Mouse (Mus musculus) spleen, adult 12 weeks (tissue): ENCODE measurements around the gene Hist1h2be.
"Not testable (repeated sequence)": the region's sequence is repeated elsewhere in the genome, so short reads cannot be mapped to it uniquely, and the experiment has no call there.

Experiments used
- DNase-seq: peaks from one replicate; pipeline ENCODE4 v3.0.0; 2022; ENCODE audit warnings: low spot score

Gene Hist1h2be

GRCm38 (mm10) chr13:23573034-23573897, 47.7 kb downstream of the Hist1h2be start:
- DNase-seq = not testable (repeated sequence)

GRCm38 (mm10) chr13:23572218-23573033, 48.5 kb downstream of the Hist1h2be start:
- DNase-seq = no peak

- DNase-seq = not testable (repeated sequence)
Observed at GRCm38 (mm10) chr13:23571504-23572217, 49.3 kb downstream of the Hist1h2be start.

GRCm38 (mm10) chr13:23571022-23571503, 49.9 kb downstream of the Hist1h2be start, which contains the start of the genes Hist1h2ae and Hist1h2bg:
Gene Hist1h2ae, minus strand, starts transcription at chr13:23571220.
Gene Hist1h2bg, plus strand, starts transcription at chr13:23571396.
- DNase-seq = peak; percentile 81

GRCm38 (mm10) chr13:23570261-23571021, 50.5 kb downstream of the Hist1h2be start:
- not testable (repeated sequence) for DNase-seq

- DNase-seq = no peak
Observed at GRCm38 (mm10) chr13:23564482-23564881, 56.4 kb downstream of the Hist1h2be start.

GRCm38 (mm10) chr13:23562699-23563462, 58.0 kb downstream of the Hist1h2be start:
- no peak for DNase-seq

GRCm38 (mm10) chr13:23561883-23562659, 58.9 kb downstream of the Hist1h2be start, which contains the start of gene Hist1h3e:
Gene Hist1h3e, minus strand, starts transcription at chr13:23562369.
- peak; percentile 93 for DNase-seq

- DNase-seq = not testable (repeated sequence)
Observed at GRCm38 (mm10) chr13:23561531-23561882, 59.4 kb downstream of the Hist1h2be start.

GRCm38 (mm10) chr13:23560699-23561098, 60.2 kb downstream of the Hist1h2be start:
- DNase-seq = not testable (repeated sequence)

GRCm38 (mm10) chr13:23556906-23557305, 64.0 kb downstream of the Hist1h2be start:
- DNase-seq = no peak

GRCm38 (mm10) chr13:23555839-23556416, 65.0 kb downstream of the Hist1h2be start:
- DNase-seq = peak; percentile 74

GRCm38 (mm10) chr13:23554925-23555838, 65.7 kb downstream of the Hist1h2be start:
- peak; percentile 86 for DNase-seq

GRCm38 (mm10) chr13:23554393-23554792, 66.5 kb downstream of the Hist1h2be start:
- no peak for DNase-seq

GRCm38 (mm10) chr13:23552962-23553361, 68.0 kb downstream of the Hist1h2be start, which contains the start of gene Hist1h1d:
Gene Hist1h1d, plus strand, starts transcription at chr13:23553262.
- DNase-seq = no peak

- DNase-seq = no peak
Observed at GRCm38 (mm10) chr13:23551931-23552914, 68.7 kb downstream of the Hist1h2be start.
